Mouse (Mus musculus) layer of hippocampus, postnatal 14 days (tissue): ENCODE measurements around the gene Fam118b. TPM values are rescaled to one million over a fixed set of nuclear protein-coding genes. Genes with fewer than 3 reads are reported as not detected.

Experiments used
- DNase-seq, 2 experiments: peaks; one replicate each; pipeline ENCODE4 v3.0.0; 2021 to 2022; ENCODE audit warnings: low spot score in 2 of 2, mixed read lengths in 1 of 2
- total RNA-seq, 2 experiments: library from RNA; stranded (reverse); gene quantifications; 2 replicates each; pipeline ENCODE4 v1.2.3; 2021

Fam118b gene
- total RNA-seq, 2 experiments from 2014 or later, result 24.5 to 28.6 TPM

DNA sequence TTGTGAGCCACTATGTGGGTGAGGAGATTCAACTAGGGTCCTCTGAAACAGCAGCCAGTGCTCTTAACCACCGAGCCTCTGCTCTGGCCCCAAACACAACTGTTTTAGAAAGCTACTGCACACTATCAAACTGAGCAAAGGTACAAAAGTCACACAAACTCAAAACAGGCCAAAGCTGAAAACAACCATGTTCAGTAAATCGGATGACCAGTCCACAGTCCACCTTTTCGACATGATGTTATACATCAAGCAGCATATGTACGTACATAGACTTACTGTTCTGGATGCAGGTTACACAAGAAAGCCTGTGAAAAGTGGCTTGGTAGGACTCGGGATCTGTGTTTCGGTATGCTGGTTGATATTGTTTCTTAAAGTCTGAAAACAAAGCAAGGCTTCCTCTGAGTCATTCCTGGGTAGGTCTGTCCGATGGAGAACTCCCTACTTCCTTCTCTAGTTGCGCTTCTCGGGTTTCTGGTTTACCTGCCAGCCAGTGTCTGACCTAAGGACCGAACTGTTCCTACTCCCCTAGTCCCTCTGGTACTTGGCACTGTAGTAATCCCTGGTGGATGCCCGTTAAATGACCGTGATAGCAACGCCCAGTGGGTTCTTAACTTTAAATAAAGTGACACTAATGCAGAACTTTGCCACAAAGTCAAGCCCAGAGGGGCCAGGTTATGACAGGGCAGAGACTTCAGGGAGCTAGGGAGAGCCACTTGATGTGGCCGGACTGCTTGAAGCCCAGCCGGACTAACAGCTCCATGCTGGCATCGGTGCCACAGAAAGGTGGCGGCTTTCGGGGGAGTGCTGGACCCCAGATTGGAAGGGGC lies 68.4 kb downstream of the Fam118b start:
- no peak for DNase-seq

GRCm38 (mm10) chr9:35198351-35198750 lies 69.3 kb downstream of the Fam118b start:
- DNase-seq, result no peak

DNA sequence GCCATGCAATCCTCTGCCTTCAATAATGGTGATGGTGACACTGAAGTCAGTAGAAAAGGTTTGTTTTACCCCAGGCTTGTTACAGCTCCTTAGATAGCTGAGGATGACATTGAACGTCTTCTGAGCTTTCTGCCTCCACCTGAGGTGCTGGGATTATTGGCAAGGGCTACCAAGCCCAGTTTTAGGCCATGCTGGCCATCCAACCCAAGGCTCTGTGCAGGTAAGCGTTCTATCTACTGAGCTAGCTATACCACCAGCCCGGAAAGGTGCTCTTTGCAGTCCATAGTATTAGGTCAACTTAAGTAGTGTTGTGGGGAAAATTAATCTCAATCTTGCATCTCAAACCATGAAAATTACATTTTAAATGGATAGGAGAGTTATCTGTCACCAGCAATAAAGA lies 70.0 kb downstream of the Fam118b start:
- DNase-seq, result no peak

DNA sequence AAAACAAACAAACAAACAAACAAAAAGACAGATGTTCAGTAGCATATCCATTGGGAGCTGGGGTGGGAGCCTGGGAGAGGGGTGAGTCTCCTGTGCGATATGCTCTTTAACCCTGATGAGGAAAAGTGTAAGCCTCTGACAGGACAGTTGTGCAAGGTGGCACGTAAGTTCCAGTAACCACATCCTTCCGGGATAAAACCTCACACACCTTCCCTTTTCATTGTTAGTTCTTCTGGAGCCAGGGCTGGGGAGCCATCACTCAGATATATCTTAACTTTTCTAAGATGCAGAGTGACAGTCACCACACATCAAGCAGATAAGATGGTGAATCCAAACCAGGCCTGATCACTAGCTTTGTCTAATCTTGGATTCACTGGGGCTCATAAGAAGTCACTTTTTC lies 73.6 kb downstream of the Fam118b start:
- no peak for DNase-seq

DNA sequence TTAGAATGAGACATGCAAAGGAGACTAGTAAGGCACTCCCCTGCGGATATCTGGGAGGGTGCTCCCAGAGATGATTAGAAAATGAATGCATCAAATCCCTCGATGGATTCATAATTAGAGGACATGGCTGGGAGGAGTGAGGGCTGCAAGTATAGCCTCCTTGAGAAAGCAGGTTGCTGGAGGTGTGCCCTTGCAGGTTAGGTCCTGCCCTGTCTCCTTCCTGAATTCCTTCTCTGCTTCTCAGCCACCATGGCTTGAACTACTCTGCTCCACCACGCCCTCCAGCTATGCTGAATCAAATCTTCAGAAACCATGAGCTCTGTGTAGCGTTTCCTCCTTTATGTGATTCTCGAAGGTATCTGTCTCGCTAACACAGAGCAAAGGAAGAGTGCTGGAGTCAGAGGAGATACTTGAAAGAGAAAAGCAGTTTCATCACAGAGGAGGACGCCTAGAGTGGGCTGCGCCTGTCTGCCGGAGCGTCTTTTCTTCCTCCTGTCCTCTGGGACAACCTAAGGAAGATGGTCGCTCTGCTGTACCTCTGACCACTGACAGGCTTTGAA lies 74.5 kb downstream of the Fam118b start:
- no peak for DNase-seq

DNA sequence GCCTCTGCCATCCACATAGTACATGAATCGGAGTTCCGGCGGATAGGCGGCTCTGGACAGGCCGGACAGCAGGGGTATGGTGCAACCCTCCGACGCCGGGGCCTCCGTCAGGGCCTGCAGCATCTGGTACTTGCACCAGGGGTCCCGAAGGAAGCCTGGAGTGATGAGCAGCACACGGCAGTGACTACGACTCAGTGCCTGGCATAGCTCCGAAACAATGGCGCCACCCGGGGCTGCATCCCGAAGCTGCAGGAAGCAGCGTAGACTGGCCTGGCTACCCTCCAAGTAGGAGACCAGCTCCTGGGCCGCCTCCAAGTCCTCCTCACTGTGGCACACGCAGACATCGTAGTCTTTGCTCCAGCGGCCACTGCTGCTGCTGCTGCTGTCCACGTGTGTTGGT lies 78.9 kb downstream of the Fam118b start:
- DNase-seq, result no peak

DNA sequence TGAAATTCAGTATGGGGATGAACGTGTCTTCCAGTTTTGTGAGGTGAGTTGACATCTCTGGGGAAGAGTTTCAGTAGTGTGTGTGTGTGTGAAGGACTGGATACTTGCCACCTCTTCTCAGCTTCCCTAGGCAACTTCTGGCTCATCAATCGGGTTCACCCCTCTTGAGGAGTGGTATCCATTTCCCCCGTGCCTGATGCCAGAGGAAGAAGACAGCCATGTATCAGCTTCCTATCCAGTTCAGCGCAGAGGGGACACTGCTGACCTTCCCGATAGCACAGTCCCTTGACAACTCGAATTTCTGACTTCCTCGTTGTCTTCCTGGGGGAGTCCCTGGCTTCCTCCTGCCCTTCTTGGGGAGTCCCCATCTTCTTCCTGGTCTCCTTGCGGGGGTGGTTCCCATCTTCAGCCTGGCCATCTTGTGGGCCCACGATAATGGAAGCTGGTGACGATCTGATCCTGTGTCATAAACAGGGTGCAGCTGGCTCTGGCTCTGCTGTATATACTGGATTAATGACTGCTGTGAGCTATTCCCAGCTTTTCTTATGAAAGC lies 80.2 kb downstream of the Fam118b start:
- DNase-seq, result no peak

GRCm38 (mm10) chr9:35186430-35186829 lies 81.2 kb downstream of the Fam118b start:
- no peak for DNase-seq

DNA sequence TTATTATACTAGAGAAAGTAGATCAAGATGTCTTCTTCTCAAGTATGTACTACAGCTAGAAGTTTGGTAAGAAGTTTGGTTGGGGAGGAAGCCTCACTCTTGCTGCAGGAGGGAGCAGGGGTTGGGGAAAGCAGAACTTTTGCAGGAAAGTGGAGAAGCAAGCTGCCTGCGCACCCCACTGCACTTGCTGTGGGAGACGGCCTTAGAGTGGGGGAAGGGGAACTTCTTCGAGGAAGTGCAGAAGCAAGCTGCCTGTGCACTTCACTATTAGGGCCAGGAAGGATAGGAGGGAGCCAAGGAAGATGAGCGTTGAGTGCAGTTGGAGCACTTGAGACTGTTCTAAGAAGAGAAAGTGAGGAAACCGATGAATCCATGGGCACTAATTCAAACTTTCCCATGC lies 84.2 kb downstream of the Fam118b start:
- no peak for DNase-seq

DNA sequence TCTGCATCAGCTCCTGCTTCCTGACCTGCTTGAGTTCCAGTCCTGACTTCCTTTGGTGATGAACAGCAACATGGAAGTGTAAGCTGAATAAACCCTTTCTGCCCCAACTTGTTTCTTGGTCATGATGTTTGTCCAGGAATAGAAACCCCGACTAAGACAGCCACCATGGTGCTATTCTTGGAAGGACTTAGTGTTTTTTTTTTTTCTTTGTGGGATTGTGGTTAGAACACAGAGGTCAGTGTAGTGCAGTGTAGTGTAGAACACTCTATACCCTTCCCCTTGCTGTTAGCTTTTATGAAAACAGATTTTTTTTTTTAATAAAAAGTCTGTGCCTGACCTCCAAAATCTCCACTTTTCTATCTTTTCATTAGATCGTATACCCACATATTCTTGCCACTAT lies 84.8 kb downstream of the Fam118b start:
- no peak for DNase-seq

GRCm38 (mm10) chr9:35176124-35176659 lies 91.4 kb downstream of the Fam118b start:
- no peak for DNase-seq

GRCm38 (mm10) chr9:35175251-35176123 lies 92.1 kb downstream of the Fam118b start, which contains the start of gene Dcps:
Dcps (minus strand) TSS chr9:35176061.
- peak; percentile 96 for DNase-seq

DNA sequence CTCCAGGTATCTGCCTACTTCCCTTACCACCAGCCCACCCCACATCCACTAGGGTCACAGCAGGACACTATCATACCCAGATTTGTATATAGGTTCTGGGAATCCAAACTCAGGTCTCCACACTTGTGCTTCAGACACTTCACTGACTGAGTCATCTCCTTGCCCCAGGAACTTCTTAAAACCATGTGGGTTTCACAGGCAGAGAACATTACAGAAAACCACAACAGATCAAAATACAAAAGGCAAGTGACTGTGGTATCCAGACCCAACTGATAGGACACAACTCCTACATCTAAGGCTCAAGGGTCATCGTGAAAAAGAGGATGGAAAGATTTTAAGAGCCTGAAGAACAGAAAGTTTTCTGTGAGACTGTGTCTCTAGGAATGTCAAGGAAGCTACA lies 94.3 kb downstream of the Fam118b start:
- DNase-seq, result no peak

DNA sequence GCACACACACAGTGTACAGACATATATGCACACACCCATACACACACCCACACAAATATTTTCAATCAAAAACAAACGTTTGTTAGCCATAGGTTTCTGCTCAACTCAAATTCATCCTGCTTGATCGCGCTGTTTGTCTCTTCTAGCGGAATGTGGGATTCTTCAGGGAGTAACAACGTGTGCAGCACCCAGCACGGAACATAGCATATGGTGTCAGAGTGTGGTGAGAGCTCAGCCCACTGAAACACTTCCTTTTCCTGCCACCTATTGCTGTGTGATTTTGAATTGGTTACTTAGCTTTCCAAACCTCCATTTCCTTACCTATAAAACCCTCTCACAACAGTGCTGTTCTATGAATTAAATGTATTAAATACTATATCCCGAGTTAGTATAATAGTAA lies 97.5 kb downstream of the Fam118b start:
- peak in 1 of 2 experiments; percentile 37 for DNase-seq

Other genes starting within 250 kb of the Fam118b start
- 10 to 100 TPM; 26.5 to 28.6 TPM for gene St3gal4, start 148.5 kb downstream of the Fam118b start, total RNA-seq
- gene Dcps, start 91.7 kb downstream of the Fam118b start, total RNA-seq, result 10 to 100 TPM; 17.5 to 18.5 TPM
- gene Srpr, start 67.6 kb downstream of the Fam118b start, total RNA-seq, result 10 to 100 TPM; 63.1 to 67.3 TPM
- gene Tirap, start 67.5 kb downstream of the Fam118b start, total RNA-seq, result 1 to 10 TPM; 3.1 to 4.4 TPM
- gene Foxred1, start 56.8 kb downstream of the Fam118b start, total RNA-seq, result 10 to 100 TPM; 41.5 to 46.4 TPM
- 10 to 100 TPM; 10.1 to 10.9 TPM for gene Rpusd4, start 60 bp upstream of the Fam118b start, total RNA-seq
- 10 to 100 TPM in 1 of 2 experiments, 1 to 10 TPM in 1; 8.5 to 10.4 TPM for gene Cdon, start 153.3 kb upstream of the Fam118b start, total RNA-seq